Mouse (Mus musculus) kidney, adult 9 months (tissue): ENCODE results near the gene Mettl16.

ENCODE experiments used
- DNase-seq: peaks from one replicate; pipeline ENCODE4 v3.0.0; 2022

The Mettl16 gene

DNA sequence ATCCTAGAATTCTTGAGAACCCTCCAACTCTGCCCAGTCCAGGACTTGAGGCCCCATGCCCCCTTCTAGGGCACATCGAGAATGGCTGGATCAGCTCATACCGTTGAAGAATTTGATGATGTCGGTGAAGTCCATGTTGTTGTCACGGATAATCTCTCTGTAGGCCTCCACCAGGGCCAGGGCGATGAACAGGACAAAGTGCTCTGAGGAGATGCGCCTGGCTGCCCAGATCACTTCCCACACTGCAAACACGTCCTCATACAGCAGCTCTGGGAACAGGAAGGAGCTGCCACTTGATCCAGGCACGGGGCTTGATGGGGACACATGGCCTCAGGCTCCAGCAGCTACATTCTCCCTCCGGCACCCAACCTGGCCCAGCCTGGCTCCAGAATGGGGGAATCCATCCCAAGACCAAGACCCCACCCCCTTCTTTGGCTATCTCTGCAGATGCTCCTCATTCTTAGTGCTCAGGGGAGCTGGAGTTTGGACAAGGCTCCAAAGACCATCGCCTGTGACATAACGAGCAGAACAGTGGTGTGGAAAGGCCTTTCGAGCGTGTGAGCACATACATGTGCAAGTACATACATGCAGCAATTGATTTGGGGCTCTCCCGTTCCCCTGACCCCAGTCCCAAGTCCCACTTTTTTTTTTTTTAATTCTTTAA, 80.5 kb downstream of the Mettl16 start:
- DNase-seq: peak; percentile 89

GRCm38 (mm10) chr11:74857756-74858155, 87.1 kb downstream of the Mettl16 start:
- no peak for DNase-seq

- DNase-seq: no peak
Observed at GRCm38 (mm10) chr11:74862129-74862528, 91.5 kb downstream of the Mettl16 start.

GRCm38 (mm10) chr11:74863471-74863870, 92.8 kb downstream of the Mettl16 start:
- DNase-seq: no peak

- no peak for DNase-seq
Observed at GRCm38 (mm10) chr11:74864421-74864820, 93.8 kb downstream of the Mettl16 start.

DNA sequence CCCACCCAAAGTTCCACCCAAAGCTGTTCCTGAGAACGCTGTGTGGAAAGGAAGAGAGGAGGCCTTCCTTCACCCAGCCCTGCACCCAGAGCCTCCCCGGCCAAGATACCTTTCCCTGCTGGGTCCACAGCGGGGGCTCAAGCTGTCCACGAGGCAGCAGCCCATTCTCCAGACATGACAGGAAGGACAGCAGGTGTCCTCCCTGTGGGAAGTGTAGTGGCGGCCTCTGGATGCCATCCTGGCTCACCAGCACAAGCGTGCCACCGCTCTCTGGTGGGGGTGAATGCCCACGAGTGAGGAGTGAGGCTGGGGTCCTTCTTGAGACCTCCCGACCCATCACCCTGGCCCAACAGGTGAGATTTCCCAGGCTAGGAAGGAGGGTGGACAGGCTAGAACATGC, 94.6 kb downstream of the Mettl16 start:
- no peak for DNase-seq

DNA sequence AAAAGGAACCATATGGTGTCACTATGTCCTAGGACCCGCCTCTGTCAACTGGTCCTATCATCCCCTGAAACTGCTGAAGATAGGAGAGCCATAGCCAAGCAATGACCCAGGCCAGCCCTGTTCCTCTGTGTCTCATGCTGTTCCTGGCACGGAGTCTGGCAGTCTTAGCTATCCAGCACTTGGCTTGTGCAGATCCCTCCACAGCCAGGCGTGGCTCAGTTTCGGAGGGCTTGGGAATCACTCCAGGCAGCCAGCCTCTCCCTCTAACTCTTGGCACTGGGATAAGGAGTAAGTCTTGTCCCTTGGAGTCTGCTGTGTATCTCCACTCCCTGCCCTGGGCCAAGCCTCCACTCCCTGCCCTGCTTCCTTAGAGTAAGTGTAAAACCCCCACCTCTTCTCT, 96.0 kb downstream of the Mettl16 start:
- no peak for DNase-seq

- peak; percentile 87 for DNase-seq
Observed at GRCm38 (mm10) chr11:74867181-74867580, 96.6 kb downstream of the Mettl16 start.

DNA sequence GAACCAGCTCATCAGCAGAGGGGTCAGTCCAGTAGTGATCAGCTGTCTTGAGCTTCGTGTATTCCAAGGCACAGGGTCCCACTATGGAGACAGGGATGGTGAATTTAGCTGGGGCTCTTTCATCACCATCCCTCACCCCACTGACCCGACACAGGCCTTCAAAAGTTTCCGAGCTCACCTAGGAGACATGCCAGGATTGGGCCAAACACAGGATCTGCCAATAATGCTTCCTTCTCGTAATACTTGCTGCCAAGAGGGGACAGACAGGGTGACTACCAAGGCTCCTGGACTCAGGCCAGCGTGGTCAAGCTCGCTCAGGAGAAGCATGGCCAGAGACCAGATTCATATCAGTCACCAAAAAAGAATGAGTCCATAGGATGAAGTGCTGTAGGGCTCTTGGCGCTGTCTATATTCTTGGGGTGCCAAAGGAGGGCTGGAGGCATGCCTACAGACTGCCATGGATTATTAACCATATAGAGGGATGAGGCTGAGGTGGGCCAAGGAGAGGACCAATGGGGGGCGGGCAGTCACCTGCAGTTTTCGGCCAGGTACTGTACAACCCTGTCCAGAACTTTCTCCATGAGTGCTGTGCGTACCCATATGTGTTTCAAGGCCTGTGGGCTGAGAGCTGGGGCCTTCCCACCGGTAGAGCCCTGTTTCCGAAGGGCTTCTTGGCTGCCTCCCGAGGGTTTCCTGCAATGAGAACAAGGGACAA, 97.6 kb downstream of the Mettl16 start:
- no peak for DNase-seq

GRCm38 (mm10) chr11:74869603-74870002, 99.0 kb downstream of the Mettl16 start:
- DNase-seq: no peak

DNA sequence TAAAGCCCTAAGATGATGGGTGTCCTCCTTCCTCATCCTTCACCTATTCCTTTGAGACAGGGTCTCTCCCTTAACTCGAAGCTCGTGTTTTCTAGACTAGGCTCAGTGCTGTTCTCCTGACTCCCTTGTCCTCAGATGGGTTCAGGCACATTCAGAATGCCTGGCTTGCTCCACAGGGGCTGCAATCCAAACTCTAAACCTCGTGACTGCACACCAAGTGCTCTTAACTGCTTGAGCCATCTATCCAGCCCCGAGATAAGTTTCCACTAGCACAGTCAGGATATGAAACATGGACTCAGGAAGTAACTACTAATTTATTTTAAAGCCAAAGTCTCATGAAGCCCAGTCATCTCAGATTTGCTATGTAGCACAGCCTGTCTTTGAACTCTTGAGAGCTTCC, 99.9 kb downstream of the Mettl16 start:
- peak; percentile 27 for DNase-seq

- DNase-seq: no peak
Observed at GRCm38 (mm10) chr11:74870991-74871622, 100.5 kb downstream of the Mettl16 start.

DNA sequence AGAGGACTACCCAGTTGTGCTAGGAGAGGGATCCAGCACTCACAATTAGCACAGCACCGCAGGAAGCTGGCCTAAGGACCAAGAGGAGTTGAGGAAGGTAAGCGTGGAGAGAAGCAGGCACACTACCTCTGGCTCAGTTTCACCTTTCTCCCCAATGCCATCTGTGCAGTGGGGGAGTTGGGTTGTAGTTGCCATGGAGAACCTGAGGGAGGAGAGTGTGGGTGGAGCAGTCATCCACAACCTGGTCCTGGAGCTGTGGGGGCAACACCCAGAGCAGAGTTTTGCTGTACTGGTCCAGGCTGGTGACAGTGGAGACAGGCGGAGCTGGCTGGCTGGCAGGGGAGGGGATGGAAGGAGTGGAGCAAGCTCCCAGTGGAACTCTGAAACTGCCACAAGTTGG, 104.0 kb downstream of the Mettl16 start:
- DNase-seq: no peak

DNA sequence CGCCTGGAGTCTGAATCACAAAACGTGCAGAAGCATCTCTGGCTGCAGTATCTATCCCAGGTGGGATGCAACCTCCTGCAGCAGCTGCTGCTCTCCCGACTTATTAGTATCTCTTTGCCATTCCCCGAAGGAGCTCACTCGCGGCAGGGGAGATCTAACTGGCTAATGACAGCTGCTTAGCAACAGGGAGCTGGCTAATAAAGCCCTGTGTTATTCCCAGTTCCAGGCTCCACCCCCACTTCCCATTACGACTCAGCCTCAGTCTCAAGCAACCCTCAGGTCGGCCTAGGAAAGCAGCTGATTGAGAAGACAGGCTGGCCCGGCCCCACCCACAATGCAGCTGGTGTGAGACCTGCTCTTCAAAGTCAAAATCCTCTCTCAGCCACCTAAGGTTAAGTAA, 106.2 kb downstream of the Mettl16 start:
- DNase-seq: peak; percentile 46
